Mouse (Mus musculus) spleen, postnatal 14 days (tissue): ENCODE results near the gene Zkscan5.
"Not testable (repeated sequence)": the region's sequence is repeated elsewhere in the genome, so short reads cannot be mapped to it uniquely, and the experiment has no call there.

Experiments
- DNase-seq, 2 experiments: peaks; one replicate each; pipeline ENCODE4 v3.0.0; 2021 to 2022; ENCODE audit warnings: low spot score in 2 of 2

The Zkscan5 gene

DNA sequence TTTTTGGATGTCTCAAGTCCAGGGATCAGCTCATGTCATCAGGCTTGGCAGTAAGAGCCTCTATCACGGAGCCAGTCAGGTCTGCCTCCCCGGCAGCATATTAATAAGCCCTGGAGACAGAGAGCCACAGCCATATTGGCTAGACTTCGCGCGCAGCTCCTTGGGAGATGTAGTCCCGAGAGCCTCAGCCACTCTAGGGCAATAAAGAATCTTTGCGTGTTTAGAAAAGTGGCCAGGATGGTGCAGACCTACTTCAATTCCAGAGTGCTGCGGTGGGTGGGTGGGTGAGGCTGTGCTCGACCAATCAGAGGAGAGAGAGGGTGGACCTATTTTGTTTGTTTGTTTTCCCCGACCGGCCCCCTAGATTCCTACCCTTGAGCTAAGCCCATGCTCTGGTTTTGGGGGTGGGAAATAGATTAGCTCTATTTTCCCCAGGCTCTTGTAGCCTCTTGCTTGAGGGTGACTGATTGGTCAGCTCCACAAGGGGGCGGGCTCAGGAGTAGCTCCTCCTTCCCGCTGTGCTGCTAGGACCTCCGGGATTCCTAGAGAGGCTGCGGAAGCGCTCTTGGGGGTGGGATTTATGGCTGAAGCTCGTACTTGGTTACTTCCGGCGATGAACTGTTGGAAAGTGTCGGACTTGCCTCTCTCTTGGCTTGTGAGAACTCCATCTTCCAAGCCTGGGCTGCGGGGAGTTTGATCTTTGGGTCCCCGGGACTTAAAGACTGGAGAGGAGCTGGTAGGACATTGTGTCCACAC, at the start of gene Zkscan5:
Gene Zkscan5, plus strand, starts transcription at position 627 of the 756 bp plus-strand sequence.
- DNase-seq = peak; percentile 92 to 94

DNA sequence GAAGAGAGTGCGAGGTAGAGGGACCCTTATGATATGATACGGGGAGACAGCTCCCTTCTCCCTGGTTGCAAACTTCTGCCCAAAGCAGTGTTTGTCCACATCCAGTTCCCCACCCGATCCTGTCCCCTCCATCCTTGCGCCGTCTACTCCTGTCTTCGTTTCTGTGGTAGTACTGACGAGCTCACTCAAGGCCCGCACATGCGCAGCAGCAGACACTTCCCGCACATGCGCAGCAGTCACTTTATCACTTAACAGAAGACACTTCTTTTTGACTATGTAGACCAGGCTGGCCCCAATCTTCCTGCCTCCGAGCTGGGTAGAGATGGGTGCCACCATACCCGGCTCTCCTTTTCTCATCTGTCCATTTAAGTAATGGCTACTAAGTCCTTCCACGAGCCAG, 43.0 kb upstream of the Zkscan5 start:
- DNase-seq = no peak

DNA sequence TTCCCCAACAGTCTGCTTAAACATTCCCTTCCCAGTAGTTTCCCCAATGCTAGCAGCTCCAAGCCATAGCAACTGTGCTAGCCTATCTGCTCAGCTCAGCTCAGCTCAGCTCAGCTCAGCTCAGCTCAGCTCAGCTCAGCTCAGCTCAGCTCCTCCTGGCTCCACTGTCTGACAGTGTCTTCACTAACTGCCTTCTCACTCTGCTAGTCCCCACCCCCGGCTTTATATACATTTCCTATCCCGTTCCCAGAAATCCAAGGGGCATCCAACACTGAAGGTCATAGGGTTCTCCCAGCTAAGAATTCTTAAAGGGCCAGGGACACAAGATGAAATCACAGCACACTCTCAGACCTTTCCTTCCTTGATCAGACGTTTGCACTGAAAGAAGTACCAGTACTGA, 39.7 kb upstream of the Zkscan5 start:
- DNase-seq = no peak

DNA sequence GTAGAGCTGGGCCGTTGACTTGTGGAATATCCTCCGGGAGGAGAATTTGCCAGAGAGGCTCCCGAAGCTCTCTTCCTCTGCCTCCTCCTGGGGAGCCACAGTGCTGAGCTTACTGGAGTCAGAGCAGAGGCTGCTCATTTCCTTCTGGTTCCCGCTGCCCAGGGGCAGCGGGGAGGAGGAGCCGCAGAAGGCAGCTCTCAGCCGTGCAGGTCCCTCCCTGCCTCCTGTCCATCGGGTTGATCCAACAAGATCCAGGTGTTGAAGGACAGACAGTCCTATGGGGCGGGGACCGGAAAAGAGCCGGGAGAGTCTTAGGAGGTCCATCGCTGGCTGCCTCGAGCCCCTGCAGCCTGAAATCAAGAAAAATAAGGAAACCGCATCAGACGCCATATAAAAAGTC, 39.2 kb upstream of the Zkscan5 start:
- DNase-seq = no peak

DNA sequence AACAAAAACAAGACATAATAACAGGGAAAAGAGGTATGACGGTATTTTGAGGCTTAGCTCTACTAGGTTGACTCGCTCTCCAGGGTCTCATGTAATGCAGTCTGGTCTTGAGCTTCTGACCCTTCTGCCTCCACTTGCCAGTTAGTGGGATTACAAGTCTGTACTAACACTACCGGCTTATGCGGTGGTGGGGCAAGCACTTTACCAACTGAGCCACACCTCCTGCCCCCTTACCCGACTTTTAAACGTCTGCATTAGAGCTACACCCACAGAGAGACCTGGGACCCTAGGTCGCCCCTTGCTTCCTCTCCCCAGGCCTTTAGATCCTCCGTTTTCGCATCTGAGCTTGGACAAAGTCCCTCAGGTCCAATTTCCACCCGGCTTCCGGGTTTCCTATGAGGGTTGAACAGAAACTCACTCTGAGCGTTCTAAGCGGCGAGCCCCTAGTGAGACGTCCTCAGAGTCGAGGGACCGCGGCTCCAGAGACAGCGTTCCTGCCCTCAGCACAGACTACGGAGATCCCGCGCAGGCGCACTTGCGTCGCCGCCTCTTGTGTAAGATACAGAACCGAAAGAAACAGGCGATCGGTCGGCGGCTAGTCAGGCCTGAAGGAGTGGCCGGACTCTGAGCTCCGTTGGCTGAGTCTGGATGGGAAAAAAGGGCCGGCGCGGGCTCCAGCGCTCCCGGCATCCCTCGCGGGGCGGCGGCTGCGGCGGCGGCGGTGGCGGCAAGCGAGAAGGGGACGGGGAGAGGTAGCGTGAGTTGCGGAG, 37.6 kb upstream of the Zkscan5 start, which contains the start of the genes Ptcd1 and Cpsf4:
Gene Ptcd1, minus strand, starts transcription at position 573 of the 770 bp plus-strand sequence.
Gene Cpsf4, plus strand, starts transcription at position 678 of the 770 bp plus-strand sequence.
- DNase-seq = peak; percentile 98

DNA sequence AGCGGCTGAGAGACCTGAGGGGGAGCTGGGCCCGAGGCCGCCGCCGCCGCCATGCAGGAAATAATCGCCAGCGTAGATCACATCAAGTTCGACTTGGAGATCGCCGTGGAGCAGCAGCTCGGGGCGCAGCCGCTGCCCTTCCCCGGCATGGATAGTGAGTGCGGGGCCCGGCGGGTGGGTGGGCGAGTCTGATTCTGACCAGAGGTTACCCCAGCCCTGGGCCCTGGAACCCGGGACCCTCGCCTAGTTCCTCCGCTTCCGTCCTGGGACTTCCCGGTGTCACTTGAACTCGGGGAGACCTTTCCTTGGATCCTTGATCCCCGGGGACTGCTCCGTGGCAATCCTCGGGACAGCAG, 37.1 kb upstream of the Zkscan5 start:
- DNase-seq = no peak

DNA sequence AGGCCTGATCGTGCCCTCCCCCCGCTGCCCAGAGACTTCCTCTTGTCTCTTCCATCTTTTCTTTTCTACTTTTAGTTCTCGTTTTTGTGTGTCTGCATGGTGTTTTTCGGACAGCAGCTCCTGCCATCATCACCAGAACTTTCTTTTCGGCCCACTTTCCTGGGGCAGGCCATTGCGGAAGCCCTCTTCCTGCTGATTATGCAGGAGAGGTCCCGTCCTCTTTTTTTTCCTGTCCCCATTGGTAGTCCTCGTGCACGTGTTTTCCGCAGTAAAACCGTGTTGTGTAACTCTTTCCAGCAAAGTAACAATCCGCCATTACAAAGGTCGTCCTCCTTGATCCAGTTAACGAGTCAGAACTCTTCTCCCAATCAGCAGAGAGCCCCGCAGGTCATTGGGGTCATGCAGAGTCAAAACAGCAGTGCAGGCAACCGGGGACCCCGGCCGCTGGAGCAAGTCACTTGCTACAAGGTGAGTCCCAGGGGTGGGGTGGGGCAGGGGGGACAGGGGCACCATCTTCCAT, 25.8 kb upstream of the Zkscan5 start:
- DNase-seq = no peak

DNA sequence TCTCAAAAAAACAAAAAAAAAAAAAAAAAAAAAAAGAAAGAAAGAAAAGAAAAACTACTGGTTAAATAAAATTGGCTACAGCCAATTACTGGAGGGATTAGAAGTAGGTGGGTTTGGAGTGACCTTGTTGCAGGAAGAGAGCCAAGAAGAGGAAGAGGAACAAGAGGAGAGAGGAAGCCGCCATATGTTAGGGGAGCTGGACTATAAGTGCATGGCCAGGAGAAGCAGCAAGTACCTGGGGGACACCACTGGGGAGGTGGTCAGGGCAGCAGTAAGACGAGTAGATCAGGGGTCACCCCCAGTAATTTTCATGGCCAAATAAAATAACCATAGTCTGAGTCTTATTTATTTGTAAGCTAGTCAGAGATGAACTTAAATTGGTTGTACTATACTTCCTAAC, 19.1 kb upstream of the Zkscan5 start:
- DNase-seq = no peak

DNA sequence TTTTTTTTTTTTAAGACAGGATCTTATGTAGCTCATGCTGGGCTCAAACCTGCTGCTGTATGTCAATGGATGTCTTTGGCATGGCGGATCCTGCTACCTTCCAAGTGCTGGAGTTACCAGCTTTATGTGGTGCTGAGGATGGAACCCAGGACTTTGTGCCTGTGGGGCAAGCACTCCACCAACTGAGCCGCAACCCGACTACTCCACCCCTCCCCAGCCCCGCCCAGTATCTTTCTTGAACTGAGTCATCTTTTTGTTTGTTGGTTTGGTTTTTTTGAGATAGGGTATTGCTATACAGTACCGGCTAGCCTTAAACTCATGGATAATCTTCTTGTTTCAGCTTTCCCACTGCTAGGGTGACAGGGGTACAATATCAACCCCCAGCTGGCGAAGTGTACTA, 14.9 kb upstream of the Zkscan5 start:
- no peak for DNase-seq

DNA sequence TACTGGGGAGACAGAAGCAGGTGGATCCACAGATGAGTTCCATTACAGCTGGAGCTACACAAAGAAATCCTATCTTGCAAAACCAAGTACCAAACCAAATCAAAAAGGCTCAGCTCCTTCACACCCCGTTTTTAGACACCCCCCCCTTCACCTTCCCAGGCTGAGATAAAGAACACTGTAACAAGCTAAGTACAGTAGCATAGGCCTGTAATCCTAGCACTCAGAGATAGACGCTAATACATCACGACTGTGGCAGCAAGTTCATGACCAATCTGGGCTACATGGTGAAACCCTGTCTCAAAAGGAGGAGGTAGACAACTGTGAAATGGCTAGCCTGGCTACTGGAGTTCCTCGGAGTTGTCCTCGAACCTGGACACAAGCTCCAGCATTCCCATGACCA, 14.0 kb upstream of the Zkscan5 start:
- DNase-seq = no peak

DNA sequence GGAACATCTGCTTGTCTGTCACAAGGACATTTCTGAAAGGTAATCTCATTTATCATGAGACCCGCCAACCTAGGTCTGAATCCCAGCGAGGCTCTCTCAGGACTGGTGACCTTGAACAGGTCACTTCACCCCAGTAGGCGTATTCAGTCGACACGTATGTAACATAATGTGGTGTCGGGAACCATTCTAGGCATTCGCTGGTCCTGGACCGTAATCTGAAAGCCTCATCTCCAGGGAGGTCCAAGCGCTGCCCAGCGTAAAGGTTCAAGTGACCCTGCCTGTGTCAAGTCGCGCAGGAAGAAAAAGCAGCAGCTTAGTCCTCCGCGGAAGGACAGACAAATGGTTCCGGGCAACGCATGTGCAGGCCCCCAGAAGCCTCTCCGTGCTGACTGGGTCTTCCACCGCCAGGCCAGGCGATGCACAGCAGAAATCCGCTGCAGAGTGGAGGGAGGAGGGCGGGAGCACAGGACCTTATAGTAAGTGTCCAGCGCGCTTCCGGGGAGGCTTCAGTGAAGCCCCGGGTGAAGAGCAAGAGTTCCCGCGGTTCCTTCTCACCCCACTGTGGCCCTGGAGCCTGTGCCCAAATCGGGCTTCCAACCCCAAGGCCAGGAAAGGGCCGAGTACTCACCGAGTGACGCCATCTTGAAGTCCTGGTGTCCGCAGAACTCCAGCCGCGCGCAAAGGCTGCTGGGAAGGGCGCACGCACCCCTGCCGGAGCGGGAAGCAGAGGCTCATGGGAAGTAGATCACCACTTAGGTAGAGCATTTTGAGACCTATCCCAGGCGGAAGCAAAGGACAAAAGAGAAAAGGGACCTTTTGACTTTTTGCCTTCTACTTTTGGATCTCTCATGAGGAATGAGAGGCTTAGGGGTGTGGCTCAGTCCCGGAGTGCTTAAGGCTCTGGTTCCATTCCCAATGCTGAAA, 13.2 kb upstream of the Zkscan5 start:
- peak; percentile 79 to 84 for DNase-seq

DNA sequence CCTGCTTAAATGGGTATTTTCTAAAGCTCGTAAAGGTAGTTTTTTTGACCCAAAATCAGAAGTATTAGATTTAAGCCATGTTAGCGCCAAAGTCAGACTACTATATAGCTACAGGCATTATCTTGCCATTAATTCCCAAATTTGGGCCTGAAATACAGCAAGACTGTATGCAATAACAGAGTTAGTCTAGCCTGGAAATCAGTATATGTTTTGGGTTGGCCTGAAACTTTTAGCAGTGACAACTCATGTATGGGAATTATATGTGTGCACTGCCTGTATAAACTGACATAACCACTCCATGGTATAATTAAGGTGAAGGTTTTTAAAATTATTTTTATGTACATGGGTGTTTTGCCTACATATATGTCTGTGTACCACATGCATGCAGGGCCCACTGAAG, 12.4 kb upstream of the Zkscan5 start, which contains the start of gene Atp5j2:
Gene Atp5j2, minus strand, starts transcription at position 101 of the 400 bp plus-strand sequence.
- no peak for DNase-seq

DNA sequence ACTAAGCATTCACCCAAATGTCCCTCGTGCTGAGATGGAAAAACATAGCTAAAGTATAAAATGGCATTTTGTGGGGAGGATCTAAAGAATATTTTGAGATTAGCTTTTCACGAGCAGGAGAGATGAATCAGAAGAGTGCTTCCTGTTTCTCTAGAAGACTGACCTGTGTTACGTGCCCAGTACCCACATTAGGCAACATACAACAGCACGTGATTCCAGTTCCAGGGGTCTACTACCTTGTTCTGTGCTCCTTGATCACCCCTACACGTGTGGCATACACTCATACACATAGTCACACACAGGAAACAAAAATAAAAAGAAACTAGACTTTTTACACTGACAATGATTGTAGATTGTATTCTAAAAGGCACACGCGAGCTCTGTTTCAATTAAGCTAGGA, 4.0 kb upstream of the Zkscan5 start:
- no peak for DNase-seq

DNA sequence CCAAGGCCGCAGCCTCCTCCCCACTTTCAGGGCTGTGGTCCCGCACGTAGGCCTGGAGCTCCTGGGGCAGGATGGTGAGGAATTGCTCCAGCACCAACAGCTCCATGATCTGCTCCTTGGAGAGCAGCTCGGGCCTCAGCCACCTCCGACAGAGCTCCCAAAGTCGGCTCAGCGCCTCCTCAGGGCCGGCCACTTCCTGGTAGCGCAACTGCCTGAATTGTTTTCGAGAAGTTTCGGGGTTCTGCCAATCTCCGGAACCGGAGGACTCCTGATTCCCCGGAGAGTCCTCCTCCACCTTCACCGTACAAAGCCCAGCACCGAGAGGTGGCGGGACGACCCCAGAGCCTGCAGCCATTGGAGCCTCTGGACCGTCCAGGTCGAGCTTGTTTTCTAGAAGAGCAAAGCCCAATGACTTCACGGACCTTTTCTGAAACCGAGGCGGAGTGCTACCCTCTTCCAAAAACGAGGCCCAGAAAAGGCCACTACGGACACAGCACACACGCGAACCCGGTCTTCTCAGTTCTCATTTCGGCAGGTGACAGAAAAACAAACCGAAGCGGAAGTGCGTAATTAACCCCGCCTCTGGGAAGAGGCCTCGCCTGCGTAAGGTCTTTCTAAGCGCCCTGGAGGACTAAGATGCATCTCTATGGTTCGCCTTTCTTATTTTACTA, 2.9 kb upstream of the Zkscan5 start, which contains the start of gene Zkscan14:
Gene Zkscan14, minus strand, starts transcription at position 548 of the 671 bp plus-strand sequence.
- DNase-seq = peak; percentile 53 to 74

DNA sequence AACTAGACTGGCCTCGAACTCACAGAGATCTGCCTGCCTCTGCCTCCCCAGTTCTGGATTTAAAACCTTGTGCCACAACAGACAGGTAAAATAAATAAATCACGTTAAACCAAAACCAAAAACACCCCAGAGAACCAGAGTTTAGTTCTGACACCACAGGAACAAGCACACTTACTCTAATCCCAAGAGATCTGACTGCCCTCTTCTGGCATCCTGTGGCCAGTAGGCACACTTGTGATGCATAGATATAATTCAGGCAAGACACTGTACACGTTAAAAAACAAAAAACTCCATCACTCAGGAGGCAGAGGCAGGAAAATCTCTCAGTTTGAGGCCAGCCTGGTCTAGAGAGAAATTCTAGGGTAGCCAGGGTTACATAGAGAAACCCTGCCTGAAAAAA, 1.9 kb upstream of the Zkscan5 start:
- no peak for DNase-seq

DNA sequence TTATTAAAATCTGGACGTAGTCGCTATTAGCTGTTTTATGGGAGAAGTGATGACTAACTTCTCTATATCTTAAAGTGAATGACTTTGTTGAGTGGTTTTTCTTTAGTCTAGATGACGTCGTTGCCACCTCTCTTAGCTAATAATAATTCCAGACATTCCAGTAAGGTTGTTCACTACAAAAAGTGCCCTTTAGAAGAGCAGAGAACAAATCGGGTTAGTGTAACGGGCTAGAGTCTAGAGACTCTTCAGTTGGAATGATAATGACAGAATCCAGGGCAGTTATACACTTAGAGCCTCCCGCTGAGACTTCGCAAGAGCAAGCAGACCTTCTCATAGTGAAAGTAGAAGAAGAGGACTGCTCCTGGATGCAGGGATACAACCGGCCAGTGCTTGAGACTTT, 679 bp downstream of the Zkscan5 start:
- DNase-seq = no peak

DNA sequence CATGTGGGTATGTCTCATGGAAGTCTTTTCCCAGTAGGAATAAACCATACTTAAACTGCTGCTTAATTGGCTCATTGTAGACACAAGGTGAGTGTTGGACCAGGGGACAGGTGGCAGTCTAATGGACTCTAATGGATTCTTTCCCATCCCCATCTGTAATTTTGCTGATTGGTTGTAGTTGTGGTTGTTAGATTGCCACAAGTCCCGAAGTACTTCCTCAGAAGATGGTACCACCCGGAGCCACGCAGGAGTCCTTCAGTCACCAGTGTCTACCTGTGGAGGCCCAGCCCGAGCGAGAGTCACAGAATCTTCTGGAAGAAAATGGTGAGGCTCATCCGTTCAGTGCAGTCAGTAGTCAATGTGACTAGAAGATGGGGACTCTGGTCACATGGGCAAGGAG, 3.0 kb downstream of the Zkscan5 start:
- no peak for DNase-seq

DNA sequence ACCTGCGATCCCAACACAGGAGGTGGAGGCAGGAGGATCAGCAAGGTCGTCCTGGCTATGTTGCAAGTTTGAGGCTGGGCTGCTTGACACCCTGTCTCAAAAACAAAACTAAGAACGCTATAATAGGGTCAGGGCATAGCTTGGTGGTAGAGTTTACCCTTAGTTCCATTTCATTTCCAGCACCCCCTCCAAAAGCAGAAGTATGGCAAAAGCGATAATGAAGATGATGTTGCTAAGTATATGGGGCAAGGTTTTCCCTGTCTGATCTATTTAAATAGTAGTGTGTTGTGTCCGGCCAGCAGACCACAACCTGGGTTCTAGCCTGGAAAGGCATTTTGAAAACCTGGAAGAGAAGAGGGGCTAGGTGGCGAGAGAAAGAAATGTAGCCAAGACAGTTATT, 3.6 kb downstream of the Zkscan5 start:
- DNase-seq = no peak

DNA sequence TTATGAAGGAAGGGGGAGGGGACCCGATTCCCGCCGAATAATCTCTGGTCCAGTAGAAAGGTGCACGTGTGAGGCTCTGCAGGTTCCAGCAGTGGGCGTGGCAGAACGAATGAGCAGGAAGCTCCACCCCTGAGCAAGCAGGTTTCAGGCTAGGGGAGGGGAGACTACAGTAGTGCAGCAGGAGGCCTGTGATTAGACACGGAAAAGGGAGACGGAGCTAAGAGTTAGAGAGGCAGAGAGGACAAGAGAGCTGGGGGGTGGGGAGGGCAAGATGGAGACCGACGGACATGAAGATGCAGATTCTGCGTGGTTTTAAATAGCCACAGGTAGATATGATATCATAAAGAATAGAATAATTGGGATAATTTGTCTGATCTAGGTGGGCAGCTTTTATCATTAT, 4.0 kb downstream of the Zkscan5 start:
- not testable (repeated sequence) for DNase-seq

DNA sequence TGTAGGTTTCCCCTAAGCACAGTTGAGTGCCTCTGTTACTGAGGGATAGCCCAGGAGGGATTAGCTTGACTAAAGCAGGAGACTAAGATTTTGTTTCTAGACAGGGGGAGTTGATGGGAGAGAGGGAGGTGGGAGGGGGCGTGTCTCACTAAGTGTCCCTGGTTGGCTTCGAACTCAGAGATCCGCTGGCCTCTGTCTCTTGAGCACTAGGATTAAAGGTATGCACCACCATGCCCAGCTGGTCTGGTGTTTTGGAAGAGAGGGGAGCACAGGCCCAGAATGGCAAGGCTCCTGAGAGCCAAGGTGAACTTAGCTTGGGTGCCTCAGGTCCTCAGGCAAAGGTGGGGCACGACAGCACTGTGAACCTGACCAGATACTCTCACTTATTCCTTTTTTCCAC, 7.0 kb downstream of the Zkscan5 start:
- DNase-seq = no peak

DNA sequence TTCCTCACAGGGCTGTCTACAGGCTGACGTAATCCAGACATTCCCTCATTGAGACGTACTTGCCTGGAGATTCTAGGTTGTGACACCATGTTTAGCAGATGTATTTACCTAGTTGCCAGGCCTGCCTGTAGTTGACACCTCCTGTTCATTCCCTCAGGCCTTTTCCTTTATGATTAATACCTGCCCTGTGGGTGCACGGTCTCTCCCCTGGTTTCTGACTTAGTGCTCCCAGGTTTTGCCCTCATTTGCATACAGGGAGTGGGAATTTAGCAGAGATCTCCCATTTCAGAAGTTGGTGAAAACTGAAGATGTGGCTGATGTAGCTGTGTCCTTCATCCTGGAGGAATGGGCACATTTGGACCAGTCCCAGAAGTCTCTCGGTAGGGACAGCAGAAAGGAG, 7.9 kb downstream of the Zkscan5 start:
- no peak for DNase-seq
